Mouse (Mus musculus) CH12.LX (cell line): ENCODE measurements at regions not wholly inside any gene's neighbourhood (a gene's known extent, or its start where the extent isn't known, plus 50 kb on each side); places are given as distances from the start of the nearest gene placed in this dataset.

Experiments used
- DNase-seq: peaks from one replicate; pipeline ENCODE4 v3.0.0-alpha.2; 2013; ENCODE audit errors: extremely low read depth
- H3K27ac ChIP-seq: 2 replicates; pipeline ENCODE4 v1.5.1; 2012; ENCODE audit warnings: low read depth, mild to moderate bottlenecking, control low read depth, moderate library complexity; ENCODE audit not compliant: insufficient read depth
- H3K27me3 ChIP-seq: replicated peaks from 2 replicates; pipeline ENCODE3; 2012; ENCODE audit warnings: inconsistent platforms
- H3K36me3 ChIP-seq, 2 experiments: replicated peaks in 1 of 2; 2 replicates each; pipeline versions ENCODE3 to v1.6.1; 2012; ENCODE audit warnings: inconsistent platforms in 1 of 2, low read length in 1 of 2, mild to moderate bottlenecking in 1 of 2, mixed read lengths in 1 of 2, moderate library complexity in 1 of 2; ENCODE audit not compliant: control insufficient read depth in 1 of 2, insufficient read depth in 1 of 2
- H3K4me1 ChIP-seq, 2 experiments: 2 replicates each; pipeline ENCODE4 v1.6.1; 2012; ENCODE audit warnings: inconsistent platforms in 1 of 2, moderate library complexity in 1 of 2; ENCODE audit not compliant: insufficient read depth in 2 of 2, control insufficient read depth in 1 of 2
- H3K4me2 ChIP-seq: 2 replicates; pipeline ENCODE4 v1.6.1; 2012; ENCODE audit warnings: low read depth, mild to moderate bottlenecking, control low read depth; ENCODE audit not compliant: poor library complexity, insufficient read depth, severe bottlenecking
- H3K4me3 ChIP-seq, 3 experiments: fragments of 150-350 bp in 1 of 3; sonication (generic) in 1 of 3; replicated peaks in 1 of 3; 2 replicates each; pipeline versions ENCODE3 to v1.5.1; 2011 to 2012; ENCODE audit warnings: low read depth in 2 of 3, low read length in 2 of 3, mild to moderate bottlenecking in 2 of 3, moderate library complexity in 2 of 3, control low read depth in 1 of 3, improper control_type of control experiment in 1 of 3, inconsistent platforms in 1 of 3, mixed read lengths in 1 of 3; ENCODE audit not compliant: poor library complexity in 1 of 3
- H3K79me2 ChIP-seq: replicated peaks from 2 replicates; pipeline ENCODE4 v1.6.1; 2012; ENCODE audit warnings: mild to moderate bottlenecking, moderate library complexity; ENCODE audit not compliant: control insufficient read depth, poor library complexity, insufficient read depth, severe bottlenecking; ENCODE audit errors: extremely low read depth
- H3K9ac ChIP-seq: 2 replicates; pipeline ENCODE4 v1.6.1; 2012; ENCODE audit warnings: low read depth, mild to moderate bottlenecking, control low read depth, moderate library complexity; ENCODE audit not compliant: insufficient read depth
- H3K9me3 ChIP-seq: replicated peaks from 2 replicates; pipeline ENCODE3; 2012; ENCODE audit warnings: low read length, inconsistent platforms, mixed read lengths
- BHLHE40 ChIP-seq: IDR thresholded peaks from 2 replicates; pipeline ENCODE4 v1.6.1; 2011; ENCODE audit warnings: mild to moderate bottlenecking, low read depth, low read length, improper control_type of control experiment
- CTCF ChIP-seq, 2 experiments: IDR thresholded peaks in 1 of 2; conservative IDR thresholded peaks in 1 of 2; 2 replicates each; pipeline ENCODE4 v1.5.1; 2011 to 2012; ENCODE audit warnings: low read depth in 2 of 2, low read length in 2 of 2, improper control_type of control experiment in 1 of 2, inconsistent platforms in 1 of 2, mild to moderate bottlenecking in 1 of 2, moderate library complexity in 1 of 2
- ETS1 ChIP-seq: conservative IDR thresholded peaks from 2 replicates; pipeline ENCODE4 v1.6.1; 2012; ENCODE audit warnings: low read depth, mild to moderate bottlenecking, inconsistent platforms, low read length, improper control_type of control experiment, moderate library complexity
- HCFC1 ChIP-seq: IDR thresholded peaks from 2 replicates; pipeline ENCODE4 v1.6.1; 2012; ENCODE audit warnings: low read depth, mild to moderate bottlenecking, inconsistent platforms, low read length, improper control_type of control experiment
- IRF4 ChIP-seq: IDR thresholded peaks from 2 replicates; pipeline ENCODE4 v1.6.1; 2014; ENCODE audit warnings: low read depth, mild to moderate bottlenecking, inconsistent platforms, low read length, improper control_type of control experiment
- JUND ChIP-seq: conservative IDR thresholded peaks from 2 replicates; pipeline ENCODE4 v1.6.1; 2011; ENCODE audit warnings: low read depth, low read length, improper control_type of control experiment
- KAT2A ChIP-seq: IDR thresholded peaks from 2 replicates; pipeline ENCODE4 v1.6.1; 2012; ENCODE audit warnings: low read length, improper control_type of control experiment, inconsistent platforms; ENCODE audit not compliant: insufficient replicate concordance
- MAFK ChIP-seq: IDR thresholded peaks from 2 replicates; pipeline ENCODE4 v1.6.1; 2011; ENCODE audit warnings: low read length, improper control_type of control experiment; ENCODE audit not compliant: insufficient replicate concordance
- MAX ChIP-seq: IDR thresholded peaks from 2 replicates; pipeline ENCODE4 v1.6.1; 2011; ENCODE audit warnings: low read length, improper control_type of control experiment
- MAZ ChIP-seq: IDR thresholded peaks from 2 replicates; pipeline ENCODE4 v1.6.1; 2012; ENCODE audit warnings: low read depth, mild to moderate bottlenecking, inconsistent platforms, low read length, improper control_type of control experiment, moderate library complexity
- MEF2A ChIP-seq: IDR thresholded peaks from 2 replicates; pipeline ENCODE4 v1.6.1; 2014; ENCODE audit warnings: low read depth, mild to moderate bottlenecking, inconsistent platforms, low read length, improper control_type of control experiment, borderline replicate concordance
- MXI1 ChIP-seq: IDR thresholded peaks from 2 replicates; pipeline ENCODE4 v1.6.1; 2011; ENCODE audit warnings: mild to moderate bottlenecking, low read depth, low read length, improper control_type of control experiment
- NELFE ChIP-seq: IDR thresholded peaks from 2 replicates; pipeline ENCODE4 v1.6.1; 2011; ENCODE audit warnings: low read depth, low read length, improper control_type of control experiment
- POLR2A ChIP-seq: IDR thresholded peaks from 2 replicates; pipeline ENCODE4 v1.6.1; 2011; ENCODE audit warnings: low read depth, mild to moderate bottlenecking, improper control_type of control experiment, low read length
- RAD21 ChIP-seq: IDR thresholded peaks from 2 replicates; pipeline ENCODE4 v1.6.1; 2011; ENCODE audit warnings: low read depth, mild to moderate bottlenecking, low read length, improper control_type of control experiment, moderate library complexity
- RCOR1 ChIP-seq: conservative IDR thresholded peaks from 2 replicates; pipeline ENCODE4 v1.6.1; 2012; ENCODE audit warnings: low read depth, mild to moderate bottlenecking, inconsistent platforms, low read length, improper control_type of control experiment
- SIN3A ChIP-seq: IDR thresholded peaks from 2 replicates; pipeline ENCODE4 v1.6.1; 2012; ENCODE audit warnings: low read length, improper control_type of control experiment, inconsistent platforms
- SMC3 ChIP-seq: IDR thresholded peaks from 2 replicates; pipeline ENCODE4 v1.6.1; 2011; ENCODE audit warnings: low read depth, low read length, improper control_type of control experiment
- TBP ChIP-seq: conservative IDR thresholded peaks from 2 replicates; pipeline ENCODE4 v1.6.1; 2011; ENCODE audit warnings: low read depth, low read length, improper control_type of control experiment
- USF2 ChIP-seq: conservative IDR thresholded peaks from 2 replicates; pipeline ENCODE4 v1.6.1; 2011; ENCODE audit warnings: low read depth, low read length, improper control_type of control experiment
- ZKSCAN1 ChIP-seq: IDR thresholded peaks from 2 replicates; pipeline ENCODE4 v1.6.1; 2012; ENCODE audit warnings: low read depth, inconsistent platforms, low read length, improper control_type of control experiment, borderline replicate concordance
- dilution Hi-C: fragments of 300-500 bp; cut with MboI; formaldehyde crosslinking; loops from 2 replicates; pipeline ENCODE4 v1.14.3; 2020; ENCODE audit warnings: low sequenced_read_pairs; ENCODE audit not compliant: extremely low pct_unique_long_range_greater_than_20kb, extremely low pct_ligation_motif_present
- in situ Hi-C: fragments of 300-500 bp; cut with MboI; formaldehyde crosslinking; loops from 3 replicates; pipeline ENCODE4 v1.14.3; 2019; ENCODE audit warnings: low sequenced_read_pairs, low pct_ligation_motif_present, low pct_unique_long_range_greater_than_20kb, mixed read lengths

DNA sequence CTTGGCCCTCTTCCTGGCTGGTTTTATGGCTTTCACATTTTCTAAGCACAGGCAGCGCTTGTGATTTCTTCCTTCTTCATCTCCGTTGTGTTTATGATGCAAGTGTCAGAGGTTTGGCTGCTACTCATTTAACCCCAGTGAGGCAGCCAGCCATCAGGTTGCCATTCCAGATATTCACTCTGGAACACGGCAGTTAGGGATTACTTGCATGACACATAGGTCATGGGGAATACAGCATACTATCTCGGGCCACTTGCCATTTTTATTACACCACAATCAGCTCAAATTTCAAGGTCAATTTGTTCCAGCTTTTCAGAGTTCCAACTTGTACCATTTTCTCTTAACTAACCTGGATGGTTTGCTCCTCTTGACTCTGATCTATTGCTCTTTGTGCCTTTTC is 223.7 kb upstream of the Ccdc54 start:
- Histone ChIP-seq H3K9me3 (no peaks in the 10 kb centered on the region), H3K4me3 (no peak overlapping the region), H3K79me2 (no peaks in the 10 kb centered on the region), H3K4me1 (no peaks in the 10 kb centered on the region), H3K9ac (no peak overlapping the region), H3K27me3 (no peaks in the 10 kb centered on the region), H3K36me3 (no peaks in the 10 kb centered on the region), H3K4me2 (no peak overlapping the region), H3K27ac (no peak overlapping the region)
- DNase-seq, result no peak
- in situ Hi-C loops (no loop called here), dilution Hi-C loops (no loop called here)
- TF ChIP-seq BHLHE40, result no peak
- TF ChIP-seq KAT2A, result no peak
- TF ChIP-seq MAX, result no peak
- no peak for TF ChIP-seq POLR2A
- TF ChIP-seq ETS1, result no peak
- no peak for TF ChIP-seq MAZ
- TF ChIP-seq JUND, result no peak
- no peak for TF ChIP-seq HCFC1
- TF ChIP-seq MXI1, result no peak
- TF ChIP-seq TBP, result no peak
- no peak for TF ChIP-seq MEF2A
- TF ChIP-seq NELFE, result no peak
- no peak for TF ChIP-seq MAFK
- no peak for TF ChIP-seq SIN3A
- TF ChIP-seq USF2, result no peak
- no peak for TF ChIP-seq RCOR1
- no peak for TF ChIP-seq ZKSCAN1

DNA sequence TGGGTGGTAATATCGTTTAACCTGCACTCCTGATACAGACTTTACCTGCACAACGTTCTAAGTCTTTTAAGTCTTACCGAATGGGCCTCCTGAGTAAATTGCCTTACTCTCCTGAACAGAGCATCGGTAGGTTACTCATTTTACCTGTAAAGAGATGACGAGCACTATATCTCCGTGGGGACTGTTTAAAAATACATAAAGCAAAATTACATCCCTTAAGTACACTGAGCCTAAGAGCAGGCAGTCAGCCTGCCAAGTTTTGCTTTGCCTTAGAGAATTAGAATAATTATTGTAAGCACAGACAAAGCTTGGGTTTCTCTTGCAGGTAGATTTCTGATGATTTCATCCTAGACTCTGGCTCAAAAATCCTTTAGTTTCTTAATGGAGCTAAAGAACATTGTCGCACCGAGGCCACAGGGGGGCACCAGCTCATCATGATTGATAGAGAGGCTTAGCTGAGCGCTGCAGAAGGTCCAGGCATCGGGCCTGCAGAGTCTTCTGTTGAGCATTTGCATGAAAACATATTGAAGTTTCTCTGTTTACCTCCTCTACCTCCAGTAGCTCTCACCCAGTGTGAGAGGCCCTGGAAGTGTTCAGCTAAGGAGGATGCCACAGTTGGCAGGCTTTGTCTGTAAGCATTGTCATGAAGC is 208.3 kb upstream of the Ccdc54 start:
- Histone ChIP-seq H3K79me2 (no peaks in the 10 kb centered on the region), H3K27ac (no peak overlapping the region), H3K36me3 (no peaks in the 10 kb centered on the region), H3K4me2 (peak overlapping the region; percentile 5; the same call in 1 of the 2 replicates), H3K9ac (no peak overlapping the region), H3K4me3 (no peak overlapping the region), H3K9me3 (no peaks in the 10 kb centered on the region), H3K4me1 (peaks cover 0 to 3% of the 10 kb centered on the region in 2 experiments; a peak in 1 of 4 replicates), H3K27me3 (no peaks in the 10 kb centered on the region)
- dilution Hi-C loops, result no loop called here
- TF ChIP-seq BHLHE40 (no peak), POLR2A (no peak), RAD21 (peak; percentile 94), MAX (no peak), IRF4 (0 out of 2 replicates have a peak, but pooled peaks have one; percentile 9), CTCF (conservative IDR thresholded peaks at IDR 0.05 in 1 of 2, IDR thresholded peaks at IDR 0.05 in 1 of 2; ENCODE audit: low read depth in 2 of 2, low read length in 2 of 2) (peak; percentile 32 to 87), SMC3 (peak; percentile 68)
- in situ Hi-C loops, result no loop called here
- DNase-seq, result peak; percentile 76
